27 mouse cellular contexts compared by ENCODE assay signal in the genomic region with DNA sequence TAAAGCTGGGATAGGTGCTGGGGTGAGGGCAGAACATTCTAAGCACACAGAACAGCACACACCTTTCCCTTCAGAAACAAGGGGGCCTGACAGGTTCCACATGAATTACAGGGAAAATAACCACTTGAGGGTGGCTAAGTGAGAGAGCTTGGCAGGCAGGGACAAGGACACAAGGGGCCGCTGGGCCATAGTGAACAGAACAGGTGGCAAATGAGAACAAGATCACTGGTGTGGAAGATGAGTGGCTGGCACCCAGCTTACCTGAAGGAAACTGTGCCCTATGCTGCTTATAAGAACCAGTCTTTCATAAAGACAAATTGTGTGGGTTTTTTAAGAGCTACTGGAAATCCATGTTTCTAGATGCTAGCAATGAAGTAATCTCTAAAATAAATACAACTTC. TPM values are rescaled to one million over a fixed set of nuclear protein-coding genes. Genes with fewer than 3 reads are reported as not detected.
DNase-seq lines count a peak whose midpoint lies in the region; ATAC-seq lines count a peak whose summit lies in the region.
"Had no signal": no experiment of that assay in that cellular context is flagged by ENCODE, and none has a peak within 500 bp of the region (broad histone marks: within the 10 kb centered on the region; RNA-seq: fewer than 3 reads in every experiment).

No protein-coding gene starts in this region.

- WGBS in midbrain, embryonic 10.5 days, result 93% methylated on average over 1 of the region's 1 CpGs
- 100% methylated on average over 1 of the region's 1 CpGs for WGBS in midbrain, embryonic 13.5 days

- H3K9me3 ChIP-seq in midbrain, embryonic 10.5 days (replicated peaks), result peaks cover 17% of the 10 kb centered on the region
- peaks cover 5% of the 10 kb centered on the region; the same call in 1 of the 2 replicates for H3K9me3 ChIP-seq in midbrain, embryonic 13.5 days

- H3K36me3 ChIP-seq in midbrain, embryonic 10.5 days, result peaks cover 81% of the 10 kb centered on the region
- H3K36me3 ChIP-seq in midbrain, embryonic 13.5 days, result peaks cover 64% of the 10 kb centered on the region

- DNase-seq in cerebellum, adult 18-20 months, result peak; percentile 41 to 57
- no peak for DNase-seq in cerebellum, adult 11 months
- peak; percentile 25 for DNase-seq in cerebellum, adult 8-10 months
- DNase-seq in cerebellum, postnatal 14 days, result peak; percentile 54 to 73
- no peak for DNase-seq in midbrain, embryonic 10.5 days (ENCODE audit: low spot score)
- DNase-seq in layer of hippocampus, postnatal 36 days, result no peak
- DNase-seq: adrenal gland, adult 2 months; adrenal gland, postnatal 14 days; B cell, adult 2 months; embryo, embryonic 11 days; gastrocnemius, postnatal 25 days; heart, adult 18-20 months; heart, postnatal 10 days; heart, postnatal 36 days; kidney, adult 11 months had no signal

- no peak overlapping the region for H3K9ac ChIP-seq in midbrain, embryonic 13.5 days (replicated peaks)
- H3K9ac ChIP-seq: embryonic facial prominence, embryonic 13.5 days; forebrain, embryonic 12.5 days; forebrain, embryonic 15.5 days; heart, embryonic 12.5 days; heart, embryonic 15.5 days; hindbrain, embryonic 13.5 days; intestine, embryonic 15.5 days had no signal

- ATAC-seq in midbrain, embryonic 13.5 days, result no peak
- ATAC-seq: forebrain, embryonic 15.5 days; hindbrain, embryonic 16.5 days; intestine, embryonic 15.5 days had no signal

- no peak overlapping the region for H3K27ac ChIP-seq in midbrain, embryonic 10.5 days (replicated peaks)
- H3K27ac ChIP-seq in midbrain, embryonic 13.5 days, result no peak overlapping the region
- H3K27ac ChIP-seq: embryonic facial prominence, embryonic 10.5 days; embryonic facial prominence, embryonic 13.5 days; forebrain, embryonic 12.5 days; forebrain, embryonic 15.5 days; heart, embryonic 15.5 days; hindbrain, embryonic 10.5 days; hindbrain, embryonic 13.5 days; intestine, embryonic 15.5 days had no signal

- H3K4me2 ChIP-seq in midbrain, embryonic 13.5 days (replicated peaks), result no peak overlapping the region
- H3K4me2 ChIP-seq: embryonic facial prominence, embryonic 13.5 days; forebrain, embryonic 12.5 days; forebrain, embryonic 15.5 days; heart, embryonic 12.5 days; heart, embryonic 15.5 days; hindbrain, embryonic 13.5 days; intestine, embryonic 15.5 days had no signal

- peaks cover 29% of the 10 kb centered on the region for H3K4me1 ChIP-seq in midbrain, embryonic 10.5 days
- peaks cover 27% of the 10 kb centered on the region for H3K4me1 ChIP-seq in midbrain, embryonic 13.5 days (replicated peaks)

- H3K27me3 ChIP-seq in midbrain, embryonic 10.5 days (ENCODE audit: low read depth, poor library complexity, severe bottlenecking), result no peaks in the 10 kb centered on the region
- H3K27me3 ChIP-seq in midbrain, embryonic 13.5 days, result no peaks in the 10 kb centered on the region
- H3K27me3 ChIP-seq: embryonic facial prominence, embryonic 13.5 days; forebrain, embryonic 12.5 days; forebrain, embryonic 15.5 days; heart, embryonic 12.5 days; heart, embryonic 15.5 days; hindbrain, embryonic 13.5 days; intestine, embryonic 15.5 days had no signal

- H3K4me3 ChIP-seq in midbrain, embryonic 10.5 days, result no peak overlapping the region
- no peak overlapping the region for H3K4me3 ChIP-seq in midbrain, embryonic 13.5 days (replicated peaks)
- H3K4me3 ChIP-seq: embryonic facial prominence, embryonic 10.5 days; embryonic facial prominence, embryonic 13.5 days; erythroblast, embryonic 14.5 days; forebrain, embryonic 12.5 days; forebrain, embryonic 15.5 days; heart, embryonic 12.5 days; heart, embryonic 15.5 days; hindbrain, embryonic 10.5 days; hindbrain, embryonic 13.5 days; intestine, embryonic 15.5 days had no signal

RNA-seq across cellular contexts. Expression of a gene that starts 4.8 kb away (rescaled TPM):
- 37.5 and 46.5 TPM in 2 replicates for polyA plus RNA-seq in midbrain, embryonic 10.5 days (2016; fragmentation: Nextera tagmentation; extraction: Ambion mirVana)
- 100 to 1,000 TPM; 108 to 110 TPM for total RNA-seq in layer of hippocampus, postnatal 36 days (2021)
- polyA plus RNA-seq in midbrain, embryonic 13.5 days (2015; fragmentation: Nextera tagmentation; extraction: Ambion mirVana), result 37.0 and 42.3 TPM in 2 replicates

RNA-seq across cellular contexts. Expression of a gene that starts 4.9 kb away (rescaled TPM):
- 8.8 and 10.2 TPM in 2 replicates for polyA plus RNA-seq in midbrain, embryonic 10.5 days (2016; fragmentation: Nextera tagmentation; extraction: Ambion mirVana)
- 10 to 100 TPM; 22.9 to 32.4 TPM for total RNA-seq in layer of hippocampus, postnatal 36 days (2021)
- 7.5 and 9.2 TPM in 2 replicates for polyA plus RNA-seq in midbrain, embryonic 13.5 days (2015; fragmentation: Nextera tagmentation; extraction: Ambion mirVana)

Comparison
In these comparisons a context has a peak if more than half of its experiments do, and no peak if none do; other contexts are left out.
1. DNase-seq: peak in cerebellum, adult 18-20 months (2 of 2), cerebellum, adult 8-10 months (single experiment) and cerebellum, postnatal 14 days (2 of 2); none in cerebellum, adult 11 months (single experiment), midbrain, embryonic 10.5 days (single experiment) and layer of hippocampus, postnatal 36 days (0 of 2).